Mouse (Mus musculus) ZHBTc4 (cell line): ENCODE measurements around the gene Olfr1024.

Experiments used
- DNase-seq: peaks from one replicate; pipeline ENCODE4 v3.0.0-alpha.2; 2011; ENCODE audit warnings: low read depth, low spot score

Olfr1024 gene

DNA sequence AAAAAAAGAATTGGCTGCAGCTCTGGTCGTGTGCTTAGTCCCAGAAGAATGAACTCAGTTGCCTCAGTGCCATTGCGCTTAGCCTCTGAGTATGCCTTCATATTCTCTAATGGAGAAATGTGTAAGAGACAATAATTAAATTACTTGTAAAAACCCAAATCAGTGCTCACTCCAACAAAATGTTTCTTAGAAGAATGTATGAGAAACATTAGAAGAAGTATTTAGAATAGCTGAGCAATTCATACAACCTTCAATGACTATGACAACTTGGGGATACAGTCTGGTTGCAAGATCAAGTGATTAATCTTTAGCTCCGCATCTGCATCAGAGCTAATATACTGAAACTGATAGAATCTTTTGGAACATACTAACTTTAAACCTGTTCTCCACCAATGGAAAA, at the start of gene Olfr1024:
Gene Olfr1024, minus strand, starts transcription at position 101 of the 400 bp plus-strand sequence.
- DNase-seq: no peak

DNA sequence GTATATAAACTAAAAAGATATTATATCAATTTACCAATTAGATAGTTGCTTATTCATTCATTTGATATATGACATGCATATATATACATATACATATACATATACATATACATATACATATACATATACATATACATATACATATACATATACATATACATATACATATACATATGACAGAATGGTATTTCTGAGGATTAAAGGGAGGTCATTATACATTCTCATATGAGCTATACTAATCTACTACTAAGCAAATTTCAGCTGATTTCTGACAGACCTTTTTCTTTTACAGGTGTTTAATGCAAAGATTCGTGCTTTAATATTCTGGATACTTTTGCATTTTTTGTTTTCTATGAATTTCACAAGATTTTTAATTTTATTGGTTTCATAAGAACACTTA, 45.3 kb upstream of the Olfr1024 start, which contains the start of gene Olfr1028:
Gene Olfr1028, plus strand, starts transcription at position 301 of the 400 bp plus-strand sequence.
- no peak for DNase-seq

- no peak for DNase-seq
Observed at GRCm38 (mm10) chr2:85921258-85921657, 16.4 kb upstream of the Olfr1024 start, which contains the start of gene Olfr1026. Gene Olfr1026, plus strand, starts transcription at chr2:85921558.

DNA sequence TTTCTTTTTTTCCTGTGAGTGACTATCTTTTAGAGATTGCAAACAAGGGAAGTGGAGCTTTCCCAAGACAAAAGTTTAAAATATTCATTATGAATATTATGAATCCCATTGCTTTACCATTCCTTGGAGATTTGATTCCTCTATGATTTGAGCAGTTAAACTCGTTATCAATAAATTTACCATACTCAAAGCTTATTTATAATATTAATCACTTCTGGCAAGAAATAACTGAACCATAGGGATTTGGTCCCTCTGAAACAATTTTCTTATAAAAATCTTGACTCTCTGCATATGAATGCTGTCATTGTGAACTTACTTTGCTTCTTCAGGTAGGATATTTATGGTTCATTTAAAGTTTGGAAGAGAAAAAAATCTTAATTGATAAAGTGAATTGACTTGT, 10.0 kb upstream of the Olfr1024 start, which contains the start of gene Olfr1025-ps1:
Gene Olfr1025-ps1, plus strand, starts transcription at position 301 of the 400 bp plus-strand sequence.
- no peak for DNase-seq

- no peak for DNase-seq
Observed at GRCm38 (mm10) chr2:85913197-85913596, 8.3 kb upstream of the Olfr1024 start.

DNA sequence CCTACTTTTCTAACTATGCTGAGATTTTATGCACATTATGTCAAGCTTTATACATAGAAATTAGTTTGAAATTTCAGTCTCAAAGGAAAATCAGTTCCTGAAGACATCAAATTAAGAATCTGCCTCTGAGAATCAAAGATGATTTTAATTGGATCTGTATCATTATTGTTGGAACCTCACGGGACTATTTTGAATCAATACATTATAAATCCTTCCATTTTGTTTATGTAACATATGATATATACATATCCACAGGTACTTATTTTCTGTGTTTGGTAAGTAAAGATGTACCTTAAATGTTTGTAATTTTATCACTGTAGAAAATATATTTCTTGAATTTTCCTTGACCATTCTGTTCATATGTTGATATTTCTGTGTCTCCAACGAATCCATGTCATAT, 19.5 kb downstream of the Olfr1024 start, which contains the start of gene Olfr1023:
Gene Olfr1023, plus strand, starts transcription at position 301 of the 400 bp plus-strand sequence.
- DNase-seq: no peak

- no peak for DNase-seq
Observed at GRCm38 (mm10) chr2:85868294-85868693, 36.6 kb downstream of the Olfr1024 start, which contains the start of gene Olfr1022. Gene Olfr1022, plus strand, starts transcription at chr2:85868594.
